Mouse (Mus musculus): ENCODE results near the gene Rtf2.

DNA sequence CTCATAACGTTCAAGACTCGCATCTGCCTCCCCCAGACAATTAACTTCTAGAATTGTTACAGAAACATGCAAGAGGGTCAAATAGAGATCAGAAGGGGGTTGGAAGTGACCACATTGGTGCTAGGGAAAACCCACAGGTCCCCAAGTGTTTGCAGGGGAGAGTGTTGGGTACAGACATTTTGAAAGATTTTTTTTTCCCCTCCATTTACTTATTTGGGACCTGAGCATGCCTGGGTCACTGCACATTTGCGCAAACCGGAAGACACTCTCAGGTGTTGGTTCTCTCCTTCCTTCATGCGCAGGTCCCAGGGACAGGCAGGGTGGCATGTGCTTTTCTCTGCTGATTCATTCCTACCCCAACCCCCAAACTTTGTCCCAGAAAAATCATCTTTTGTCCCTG is 23.5 kb upstream of the Rtf2 start:
- TF ChIP-seq CTCF (IDR thresholded peaks at IDR 0.05) (no peak), EP300 (IDR thresholded peaks at IDR 0.05) (no peak)
